Mouse (Mus musculus) brain, embryonic 14.5 days (tissue): ENCODE data around the gene Pi16.

Experiments
- CTCF ChIP-seq: fragments of 200-500 bp; IDR thresholded peaks from 2 replicates; pipeline ENCODE4 v1.5.1; 2012; ENCODE audit warnings: inconsistent platforms, mild to moderate bottlenecking, moderate library complexity, borderline replicate concordance; ENCODE audit not compliant: insufficient read depth, insufficient read length; ENCODE audit errors: extremely low read depth
- POLR2A ChIP-seq: fragments of 200-500 bp; IDR thresholded peaks from 2 replicates; pipeline ENCODE4 v1.6.1; 2012; ENCODE audit warnings: mild to moderate bottlenecking, inconsistent platforms, borderline replicate concordance; ENCODE audit not compliant: poor library complexity, insufficient read depth, insufficient read length, severe bottlenecking; ENCODE audit errors: extremely low read depth

- TF ChIP-seq POLR2A: no peak
- TF ChIP-seq CTCF: no peak
Observed at GRCm38 (mm10) chr17:29305058-29305806, 12.2 kb upstream of the Pi16 start.
